Mouse (Mus musculus) E14TG2a.4 (cell line): Measurements from ENCODE around the gene Ruvbl2.

Experiments used
- CTCF ChIP-seq: conservative IDR thresholded peaks from 2 replicates; pipeline ENCODE4 v1.5.1; 2014; ENCODE audit warnings: low read length
- NANOG ChIP-seq: IDR thresholded peaks from 2 replicates; pipeline ENCODE4 v1.6.1; 2014; ENCODE audit warnings: borderline replicate concordance, low read length, mixed read lengths

DNA sequence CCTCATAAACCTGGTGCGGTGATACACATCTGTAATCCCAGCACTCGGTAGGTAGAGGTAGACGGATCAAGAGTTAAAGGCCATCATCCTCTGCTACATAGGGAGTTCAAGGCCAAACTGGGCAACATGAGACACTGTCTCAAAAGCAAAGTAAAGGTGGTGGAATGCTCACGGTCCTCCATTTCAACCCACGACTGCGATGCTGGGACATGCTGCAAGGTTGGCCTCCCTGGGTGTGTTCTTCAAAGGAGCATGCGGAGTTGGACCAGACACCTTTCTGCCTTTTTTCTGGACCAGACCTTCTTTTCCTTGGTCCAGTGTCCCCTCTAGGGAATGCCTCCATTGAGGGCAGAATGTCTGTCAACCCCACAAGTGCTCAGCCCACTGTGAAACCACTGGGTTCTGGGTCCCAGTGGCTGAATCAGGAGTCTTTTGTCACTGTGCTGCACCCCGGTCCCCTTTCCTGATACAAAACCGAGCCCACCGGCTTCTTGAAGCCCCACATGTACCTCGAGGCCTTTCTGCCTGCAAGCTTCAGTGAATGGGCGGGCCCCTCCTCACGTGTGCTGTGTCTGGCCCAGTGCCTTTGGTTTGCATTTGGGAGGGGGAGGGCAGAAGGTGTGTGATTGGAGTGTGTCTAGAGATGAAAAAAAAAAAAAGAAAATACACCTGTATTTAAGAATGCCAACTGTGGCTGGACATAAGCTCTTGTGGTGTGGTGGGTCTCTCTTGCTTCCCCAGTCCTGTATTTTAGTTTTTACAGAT lies 18.2 kb upstream of the Ruvbl2 start:
- TF ChIP-seq CTCF (no peak), NANOG (no peak)
